Mouse (Mus musculus) B cell, adult 67 days (primary cell): ENCODE results near the gene Olfr282. TPM values are rescaled to one million over a fixed set of nuclear protein-coding genes. Genes with fewer than 3 reads are reported as not detected.

Experiments used
- total RNA-seq, 2 experiments: library from RNA; stranded (reverse); gene quantifications; 4 replicates each; pipeline ENCODE4 v1.2.4; 2023

Olfr282 gene
- total RNA-seq, result not detected

DNA sequence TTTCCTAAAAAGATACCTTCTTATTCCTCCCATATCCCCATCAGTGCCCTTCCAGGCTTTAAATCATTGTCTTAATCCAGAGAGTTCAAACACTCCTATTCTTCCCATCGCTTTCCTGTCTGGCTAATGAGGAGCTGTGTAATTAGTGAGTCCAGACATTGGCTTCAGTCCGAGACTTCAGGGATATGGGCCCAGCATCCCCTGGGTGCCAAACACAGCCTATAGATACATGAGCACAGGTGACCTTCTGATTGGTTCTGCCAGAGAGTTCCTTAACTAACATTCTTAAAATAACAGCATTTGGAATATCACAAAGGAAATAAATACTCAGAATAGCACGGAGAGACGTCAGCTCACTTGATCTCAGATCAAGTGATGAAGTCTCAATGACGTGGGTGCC, at the start of gene Olfr282:
Gene Olfr282 (plus strand): TSS at position 301 of the 400 bp plus-strand sequence.

DNA sequence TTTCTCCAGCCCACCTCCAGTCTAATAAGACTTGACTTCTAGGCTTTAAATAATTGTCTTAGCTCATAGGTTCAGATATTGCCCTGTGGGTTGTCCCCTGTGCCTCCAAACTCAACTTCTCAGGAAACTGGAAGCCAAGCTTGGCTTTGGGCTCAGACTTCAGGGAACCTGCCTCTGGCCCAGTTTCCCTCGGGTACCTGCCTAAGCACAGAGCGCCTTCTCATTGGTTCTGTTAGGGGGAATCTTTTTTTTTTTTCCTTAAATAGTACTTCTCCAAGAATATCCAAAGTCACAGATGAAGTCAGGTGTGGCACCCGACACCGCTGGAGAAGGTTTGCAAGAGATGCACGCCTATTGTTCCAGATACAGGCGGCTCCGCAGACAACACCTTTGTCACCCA, 21.3 kb downstream of the Olfr282 start, which contains the start of gene Olfr281:
Gene Olfr281 (plus strand): TSS at position 301 of the 400 bp plus-strand sequence.

DNA sequence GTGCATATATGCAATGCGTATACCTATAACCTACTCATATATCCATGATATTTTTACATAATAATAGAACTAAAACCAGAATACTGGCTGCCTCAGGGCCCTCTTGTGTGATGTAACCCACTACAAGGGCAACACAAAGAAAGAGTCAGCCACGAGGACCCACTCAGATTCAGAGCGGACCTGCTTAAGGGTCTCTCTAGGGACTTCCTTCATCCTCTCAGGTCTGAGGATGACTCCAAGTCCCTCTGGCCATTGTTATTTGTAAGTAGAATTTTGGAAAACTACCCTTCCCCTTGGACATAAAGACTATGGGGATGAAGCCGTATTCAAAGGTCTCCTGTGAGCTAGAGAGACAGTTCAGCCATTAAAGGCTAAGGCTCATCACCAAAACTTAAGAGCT, 38.6 kb downstream of the Olfr282 start, which contains the start of gene OR5BS1P:
Gene OR5BS1P (plus strand): TSS at position 301 of the 400 bp plus-strand sequence.

DNA sequence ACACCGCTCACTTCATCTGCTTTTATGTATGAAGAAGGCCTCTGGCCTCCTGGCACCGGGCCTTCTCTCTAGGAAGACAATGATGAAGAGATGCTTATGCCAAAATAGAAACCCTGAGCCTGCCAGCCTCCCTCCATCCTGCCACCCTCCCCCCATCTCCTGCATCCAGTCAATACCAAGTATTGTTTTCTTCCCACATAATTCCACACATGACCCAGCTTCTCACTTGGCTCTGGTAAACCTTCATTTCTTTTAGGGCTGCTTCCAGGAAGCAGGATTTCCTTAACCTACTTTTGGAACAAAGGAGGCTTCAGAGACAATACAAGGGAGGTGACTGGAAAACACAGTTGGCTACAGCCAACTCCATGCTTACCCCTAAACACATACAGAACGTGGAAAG, 51.7 kb downstream of the Olfr282 start, which contains the start of gene Lalba:
Gene Lalba (minus strand): TSS at position 21 of the 400 bp plus-strand sequence.

Other genes starting within 250 kb of the Olfr282 start
- not detected for gene Olfr288, start 235.7 kb upstream of the Olfr282 start, total RNA-seq
- not detected for gene Gm44579, start 210.2 kb upstream of the Olfr282 start, total RNA-seq
- not detected for gene Olfr287, start 210.2 kb upstream of the Olfr282 start, total RNA-seq
- not detected for gene Olfr286, start 196.8 kb upstream of the Olfr282 start, total RNA-seq
- gene H1fnt, start 173.9 kb upstream of the Olfr282 start, total RNA-seq, result not detected
- not detected for gene Zfp641, start 135.1 kb upstream of the Olfr282 start, total RNA-seq
- not detected for gene Olfr285, start 113.9 kb upstream of the Olfr282 start, total RNA-seq
- gene Olfr284, start 90.2 kb upstream of the Olfr282 start, total RNA-seq, result not detected
- not detected for gene Olfr283, start 50.3 kb upstream of the Olfr282 start, total RNA-seq
- not detected for gene Olfr281, start 21.4 kb downstream of the Olfr282 start, total RNA-seq
- not detected for gene OR5BS1P, start 38.7 kb downstream of the Olfr282 start, total RNA-seq
- gene Lalba, start 51.5 kb downstream of the Olfr282 start, total RNA-seq, result under 1 TPM in 1 of 2 experiments, not detected in 1; 0.75 TPM
- not detected for gene Olfr279, start 61.2 kb downstream of the Olfr282 start, total RNA-seq
- gene Kansl2, start 103.0 kb downstream of the Olfr282 start, total RNA-seq, result 10 to 100 TPM; 80.7 to 85.4 TPM
- gene Ccnt1, start 139.7 kb downstream of the Olfr282 start, total RNA-seq, result 100 to 1,000 TPM; 134 to 143 TPM
- not detected for gene 4930415O20Rik, start 139.8 kb downstream of the Olfr282 start, total RNA-seq
- 1 to 10 TPM; 4.3 to 4.5 TPM for gene Adcy6, start 178.9 kb downstream of the Olfr282 start, total RNA-seq
- gene Cacnb3, start 199.6 kb downstream of the Olfr282 start, total RNA-seq, result not detected
- 100 to 1,000 TPM; 134 to 152 TPM for gene Ddx23, start 231.7 kb downstream of the Olfr282 start, total RNA-seq
- not detected for gene Rnd1, start 246.2 kb downstream of the Olfr282 start, total RNA-seq